Mouse (Mus musculus): Measurements from ENCODE around the gene Rab35. TPM values are rescaled to one million over a fixed set of nuclear protein-coding genes. Genes with fewer than 3 reads are reported as not detected.

The Rab35 gene
- polyA plus RNA-seq (2017; shearing (Covaris generic)): 10 to 100 TPM; 22.0 to 23.0 TPM

GRCm38 (mm10) chr5:115631505-115632357, at the start of gene Rab35:
Gene Rab35 (plus strand): TSS chr5:115631908.

Other genes with a start within 250 kb of the Rab35 start
- not detected for gene Msi1, start 202.3 kb upstream of the Rab35 start, polyA plus RNA-seq (2017; shearing (Covaris generic))
- gene Pla2g1b, start 165.6 kb upstream of the Rab35 start, polyA plus RNA-seq (2017; shearing (Covaris generic)): not detected
- gene Sirt4, start 147.2 kb upstream of the Rab35 start, polyA plus RNA-seq (2017; shearing (Covaris generic)): 10 to 100 TPM; 11.7 to 14.5 TPM
- gene Pxn, start 125.2 kb upstream of the Rab35 start, polyA plus RNA-seq (2017; shearing (Covaris generic)): 10 to 100 TPM; 32.0 to 38.5 TPM
- gene Rplp0, start 72.4 kb upstream of the Rab35 start, polyA plus RNA-seq (2017; shearing (Covaris generic)): 1,000 to 10,000 TPM; 1,681 to 2,683 TPM
- gene Gcn1l1, start 66.7 kb upstream of the Rab35 start, polyA plus RNA-seq (2017; shearing (Covaris generic)): 10 to 100 TPM; 26.6 to 35.1 TPM
- gene Bicdl1, start 99.7 kb downstream of the Rab35 start, polyA plus RNA-seq (2017; shearing (Covaris generic)): 10 to 100 TPM; 34.5 to 60.9 TPM
- 1 to 10 TPM; 4.8 to 6.6 TPM for gene Cit, start 213.4 kb downstream of the Rab35 start, polyA plus RNA-seq (2017; shearing (Covaris generic))

Data from activated CD4-positive, CD25-positive, alpha-beta regulatory T cell (primary cell).